Mouse (Mus musculus): ENCODE measurements at regions not wholly inside any gene's neighbourhood (a gene's known extent, or its start where the extent isn't known, plus 50 kb on each side); places are given as distances from the start of the nearest gene placed in this dataset.

DNA sequence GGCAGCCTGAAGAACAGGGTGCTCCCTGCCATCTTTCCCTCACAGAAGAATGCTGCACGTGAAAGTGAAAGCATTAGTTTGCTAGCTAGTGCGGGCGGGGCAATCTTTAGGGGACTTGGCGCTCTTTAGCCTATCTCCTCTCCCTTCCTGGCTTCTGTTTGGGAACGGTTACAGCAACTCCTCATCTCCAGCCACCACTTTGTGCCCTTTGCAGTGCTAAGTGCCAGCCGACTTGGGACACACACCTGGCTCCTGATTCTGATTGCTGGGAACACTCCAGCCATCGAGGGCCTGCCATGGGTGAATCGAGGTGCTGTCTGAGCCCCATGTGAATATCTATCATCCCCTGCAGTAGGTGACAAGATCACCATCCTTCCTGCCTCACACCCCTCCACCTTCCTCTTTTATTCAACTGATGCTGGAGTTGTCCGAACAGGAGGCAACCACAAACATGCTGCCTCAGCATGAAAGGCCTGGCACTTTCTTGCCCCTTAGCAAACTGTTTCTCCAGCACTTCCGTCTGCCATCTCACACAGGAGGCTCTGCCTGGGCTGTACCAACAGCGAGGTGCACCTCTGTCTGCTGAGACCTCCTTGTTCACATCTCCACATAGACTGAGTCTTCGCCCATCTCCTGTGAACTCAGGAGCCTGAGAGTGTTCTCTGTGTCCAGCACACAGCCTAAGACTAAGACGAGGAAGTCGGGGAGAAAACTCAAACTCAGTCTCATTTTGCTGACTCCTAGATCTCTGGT is 66.2 kb upstream of the Glrp1 start:
- peak; percentile 51 for DNase-seq (ENCODE audit: low spot score)

GRCm38 (mm10) chr1:88575291-88575690 is 65.4 kb upstream of the Glrp1 start:
- DNase-seq (ENCODE audit: low spot score), result peak; percentile 44

DNA sequence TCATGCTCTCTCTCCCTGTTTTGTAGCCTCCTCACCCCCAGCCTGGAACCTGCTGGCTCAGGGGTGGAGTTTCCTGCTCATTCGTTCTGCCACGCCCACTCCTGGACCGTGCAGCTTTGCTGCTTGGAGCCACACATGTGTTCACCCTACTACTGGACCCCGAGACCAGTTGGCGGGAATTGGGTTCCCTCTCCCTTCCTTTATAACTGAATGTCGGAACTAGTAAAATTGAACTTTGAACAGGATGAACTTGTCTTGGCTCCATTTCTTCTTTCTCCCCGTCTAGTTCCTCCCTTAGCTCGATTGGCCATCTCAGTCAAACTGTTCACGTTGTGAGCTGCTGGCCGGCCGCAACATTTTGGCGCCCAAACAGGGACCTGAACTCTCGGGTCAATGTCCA is 62.3 kb upstream of the Glrp1 start:
- DNase-seq (ENCODE audit: low spot score), result no peak

GRCm38 (mm10) chr1:88568447-88569053 is 58.7 kb upstream of the Glrp1 start:
- DNase-seq (ENCODE audit: low spot score), result no peak

- no peak for DNase-seq (ENCODE audit: low spot score)
These were observed 57.3 kb upstream of the Glrp1 start for GRCm38 (mm10) chr1:88567198-88567597.

- no peak for DNase-seq (ENCODE audit: low spot score)
These were observed 56.6 kb upstream of the Glrp1 start for GRCm38 (mm10) chr1:88566426-88566825.

DNA sequence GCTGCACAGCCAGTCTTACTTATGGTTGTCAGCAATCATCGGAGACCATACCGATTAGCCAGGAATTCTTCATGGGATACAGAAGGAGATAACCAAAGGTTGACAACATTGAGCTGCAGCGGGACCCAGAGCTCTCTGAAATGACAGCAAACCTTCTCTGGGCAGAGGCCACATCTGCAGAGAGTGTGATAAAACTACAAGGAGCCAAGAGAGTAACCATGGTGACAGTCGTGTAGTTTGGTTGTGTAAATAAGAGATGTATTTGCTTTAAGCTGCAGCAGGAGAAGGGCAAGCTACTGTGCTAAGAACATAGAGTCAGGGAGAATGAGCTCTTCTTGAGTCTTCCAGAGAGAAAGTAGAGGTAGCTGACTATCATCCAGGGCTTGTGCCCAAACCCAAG is 55.0 kb upstream of the Glrp1 start:
- DNase-seq (ENCODE audit: low spot score), result no peak

- DNase-seq (ENCODE audit: low spot score), result peak; percentile 84
These were observed 52.5 kb upstream of the Glrp1 start for GRCm38 (mm10) chr1:88562361-88562760.

- no peak for DNase-seq (ENCODE audit: low spot score)
These were observed 50.9 kb upstream of the Glrp1 start for GRCm38 (mm10) chr1:88560771-88561170.
